20 mouse cellular contexts compared by ENCODE assay signal in genomic region chr5:74479947-74480346, GRCm38 (mm10). TPM values are rescaled to one million over a fixed set of nuclear protein-coding genes. Genes with fewer than 3 reads are reported as not detected.
A peak's percentile ranks its signal among the peaks of the same experiment; 100 is the strongest.
DNase-seq lines count a peak whose midpoint lies in the region; ATAC-seq lines count a peak whose summit lies in the region.
"Had no signal": no experiment of that assay in that cellular context is flagged by ENCODE, and none has a peak within 500 bp of the region (broad histone marks: within the 10 kb centered on the region; RNA-seq: fewer than 3 reads in every experiment).

No protein-coding gene starts in this region.

- peaks cover 11% of the 10 kb centered on the region; the same call in 1 of the 2 replicates for H3K4me1 ChIP-seq in kidney, embryonic 15.5 days

- 69% methylated on average over 4 of the region's 4 CpGs for WGBS in kidney, embryonic 15.5 days

- no peak overlapping the region for H3K4me3 ChIP-seq in kidney, embryonic 15.5 days (replicated peaks)
- H3K4me3 ChIP-seq: erythroblast, embryonic 14.5 days; heart, adult 2 months; left cerebral cortex, adult 2 months; limb, embryonic 12.5 days; lung, embryonic 15.5 days; midbrain, embryonic 12.5 days; neural tube, embryonic 13.5 days had no signal

- no peak overlapping the region for H3K4me2 ChIP-seq in kidney, embryonic 15.5 days
- H3K4me2 ChIP-seq: hindbrain, embryonic 14.5 days; limb, embryonic 12.5 days; lung, embryonic 15.5 days; midbrain, embryonic 12.5 days; neural tube, embryonic 13.5 days had no signal

- no peak overlapping the region for H3K9ac ChIP-seq in kidney, embryonic 15.5 days
- H3K9ac ChIP-seq: forebrain, postnatal 0 days; hindbrain, embryonic 14.5 days; limb, embryonic 12.5 days; lung, embryonic 15.5 days; midbrain, embryonic 12.5 days; neural tube, embryonic 13.5 days had no signal

- no peaks in the 10 kb centered on the region for H3K36me3 ChIP-seq in kidney, embryonic 15.5 days
- H3K36me3 ChIP-seq: limb, embryonic 12.5 days; lung, embryonic 15.5 days; midbrain, embryonic 12.5 days; neural tube, embryonic 13.5 days had no signal

- no peaks in the 10 kb centered on the region for H3K27me3 ChIP-seq in kidney, embryonic 15.5 days
- H3K27me3 ChIP-seq: limb, embryonic 12.5 days; lung, embryonic 15.5 days; midbrain, embryonic 12.5 days; neural tube, embryonic 13.5 days had no signal

- no peaks in the 10 kb centered on the region for H3K9me3 ChIP-seq in kidney, embryonic 15.5 days (replicated peaks)
- H3K9me3 ChIP-seq: limb, embryonic 12.5 days; lung, embryonic 15.5 days; midbrain, embryonic 12.5 days; neural tube, embryonic 13.5 days had no signal

- DNase-seq in adrenal gland, adult 8-10 months = peak; percentile 17
- DNase-seq in adrenal gland, postnatal 4 days (ENCODE audit: low spot score in 2 of 2) = no peak
- DNase-seq in kidney, postnatal 25 days = no peak
- peak; percentile 5 for DNase-seq in adrenal gland, postnatal 25 days
- no peak for DNase-seq in right cerebral cortex, postnatal 4 days
- no peak for DNase-seq in thymus, postnatal 14 days
- DNase-seq: cerebellum, adult 11-12 months; cerebellum, postnatal 10 days; forebrain, postnatal 0 days; heart, adult 2 months had no signal

- no peak for ATAC-seq in kidney, embryonic 15.5 days (replicated peaks; ENCODE audit: low FRiP score)
- ATAC-seq: activated CD4-positive, CD25-positive, alpha-beta regulatory T cell, adult 4 months; CD4-positive, CD25-positive, alpha-beta regulatory T cell, adult 4 months; forebrain, postnatal 0 days had no signal

- H3K27ac ChIP-seq in kidney, embryonic 15.5 days = peak overlapping the region; percentile 56; the same call in 1 of the 2 replicates
- H3K27ac ChIP-seq: heart, adult 2 months; hindbrain, embryonic 14.5 days; left cerebral cortex, adult 2 months; limb, embryonic 12.5 days; lung, embryonic 15.5 days; midbrain, embryonic 12.5 days; neural tube, embryonic 13.5 days had no signal

RNA-seq across cellular contexts. Expression of gene Scfd2, which starts 51.6 kb away (rescaled TPM):
- 10 to 100 TPM; 21.6 to 32.9 (median 26.8) TPM for total RNA-seq in adrenal gland, adult 8-10 months (2022)
- total RNA-seq in adrenal gland, postnatal 4 days (2021) = 10 to 100 TPM; 20.1 to 21.1 TPM
- polyA plus RNA-seq in kidney, embryonic 15.5 days (2015; fragmentation: Nextera tagmentation; extraction: Ambion mirVana) = 17.7 and 18.3 TPM in 2 replicates
- total RNA-seq in adrenal gland, postnatal 25 days (2021) = 17.9 and 23.3 TPM in 2 replicates

RNA-seq across cellular contexts. Expression of gene Fip1l1, which starts 55.3 kb away (rescaled TPM):
- total RNA-seq in adrenal gland, adult 8-10 months (2022) = 10 to 100 TPM; 66.0 to 72.6 (median 68.5) TPM
- total RNA-seq in adrenal gland, postnatal 4 days (2021) = 10 to 100 TPM; 74.2 to 86.6 TPM
- polyA plus RNA-seq in kidney, embryonic 15.5 days (2015; fragmentation: Nextera tagmentation; extraction: Ambion mirVana) = 100 and 104 TPM in 2 replicates
- total RNA-seq in adrenal gland, postnatal 25 days (2021) = 68.7 and 70.2 TPM in 2 replicates

Comparison
In these comparisons a context has a peak if more than half of its experiments do, and no peak if none do; other contexts are left out.
1. DNase-seq: peak in adrenal gland, adult 8-10 months (single experiment) and adrenal gland, postnatal 25 days (single experiment); none in adrenal gland, postnatal 4 days (0 of 2), kidney, postnatal 25 days (0 of 2), right cerebral cortex, postnatal 4 days (single experiment) and thymus, postnatal 14 days (single experiment).